Mouse (Mus musculus): ENCODE measurements around the gene Sap30bp.

- TF ChIP-seq GATA1 (IDR thresholded peaks at IDR 0.05; ENCODE audit: low read length): no peak
- no peak for TF ChIP-seq TAL1 (IDR thresholded peaks at IDR 0.05; ENCODE audit: low read length)
These were observed 64.0 kb downstream of the Sap30bp start for GRCm38 (mm10) chr11:115997047-115997446.
